Mouse (Mus musculus) hindbrain, embryonic 10.5 days (tissue): ENCODE results near the gene Marveld1. TPM values are rescaled to one million over a fixed set of nuclear protein-coding genes. Genes with fewer than 3 reads are reported as not detected.

ENCODE experiments used
- DNase-seq: peaks from one replicate; pipeline ENCODE4 v3.0.0-alpha.2; 2017; ENCODE audit warnings: low spot score
- H3K27ac ChIP-seq: fragments of 300-500 bp; sonication (generic); 2 replicates; pipeline ENCODE4 v1.5.1; 2016; ENCODE audit warnings: mild to moderate bottlenecking, moderate library complexity
- H3K27me3 ChIP-seq: fragments of 300-500 bp; sonication (generic); 2 replicates; pipeline ENCODE4 v1.6.1; 2016; ENCODE audit warnings: mild to moderate bottlenecking; ENCODE audit not compliant: poor library complexity, insufficient read depth, severe bottlenecking
- H3K36me3 ChIP-seq: fragments of 300-500 bp; sonication (generic); 2 replicates; pipeline ENCODE4 v1.6.1; 2016; ENCODE audit warnings: mild to moderate bottlenecking, moderate library complexity
- H3K4me1 ChIP-seq: fragments of 300-500 bp; sonication (generic); replicated peaks from 2 replicates; pipeline ENCODE4 v1.6.1; 2016; ENCODE audit warnings: mild to moderate bottlenecking
- H3K4me3 ChIP-seq: fragments of 300-500 bp; sonication (generic); 2 replicates; pipeline ENCODE4 v1.5.1; 2016; ENCODE audit warnings: mild to moderate bottlenecking, moderate library complexity
- H3K9me3 ChIP-seq: fragments of 300-500 bp; sonication (generic); 2 replicates; pipeline ENCODE4 v1.6.1; 2016; ENCODE audit warnings: mild to moderate bottlenecking, moderate library complexity
- WGBS: fragments of 180-500 bp; shearing (Covaris S2); methylation state at CpG from one replicate; pipeline ENCODE4 v1.1.7; 2016; 5-methylcytosine and 5-hydroxymethylcytosine counted together
- polyA plus RNA-seq: library from polyadenylated mRNA; unstranded; fragments of >200 nt; fragmentation: Nextera tagmentation; extraction: Ambion mirVana; gene quantifications from 2 replicates; pipeline ENCODE4 v1.2.1, GENCODE M21; 2016

The Marveld1 gene
- polyA plus RNA-seq, 1 experiment from 2014 or later = 3.6 TPM

DNA sequence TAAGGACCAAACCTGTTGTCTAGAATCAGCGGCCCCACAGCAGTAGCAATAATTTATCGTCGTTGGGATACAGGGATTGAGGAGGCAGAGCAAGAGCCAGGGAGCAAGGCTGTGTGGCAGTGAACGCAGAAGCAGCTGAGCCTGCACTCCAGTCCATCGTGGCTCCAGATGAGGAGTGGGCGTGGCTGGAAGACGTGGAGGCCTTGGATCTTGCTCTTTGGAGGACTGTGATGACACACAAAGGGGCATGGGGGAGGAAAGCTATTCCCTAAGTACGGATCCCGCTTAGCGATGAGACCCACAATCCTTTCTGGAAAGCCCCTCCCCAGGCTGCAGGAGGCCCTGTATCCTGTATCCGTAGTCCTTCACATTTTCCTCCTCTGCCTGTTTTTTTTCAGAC, 50.8 kb downstream of the Marveld1 start:
- H3K4me3 ChIP-seq = no peak overlapping the region
- WGBS = 51% methylated on average over 11 of the region's 11 CpGs
- no peak for DNase-seq

More for the DNA sequence above, 50.8 kb downstream of the Marveld1 start:
- peaks cover 55% of the 10 kb centered on the region for H3K27me3 ChIP-seq
- no peaks in the 10 kb centered on the region for H3K9me3 ChIP-seq
- no peak overlapping the region for H3K27ac ChIP-seq
- H3K4me1 ChIP-seq = peaks cover 32% of the 10 kb centered on the region
- no peaks in the 10 kb centered on the region for H3K36me3 ChIP-seq

Other genes starting within 250 kb of the Marveld1 start
- gene Pgam1, start 235.5 kb upstream of the Marveld1 start, polyA plus RNA-seq = 900 and 1,138 TPM in 2 replicates
- 75.5 and 92.1 TPM in 2 replicates for gene Exosc1, start 214.0 kb upstream of the Marveld1 start, polyA plus RNA-seq
- 87.1 and 92.5 TPM in 2 replicates for gene Zdhhc16, start 213.9 kb upstream of the Marveld1 start, polyA plus RNA-seq
- 32.2 and 39.5 TPM in 2 replicates for gene Mms19, start 166.2 kb upstream of the Marveld1 start, polyA plus RNA-seq
- 11.5 and 16.9 TPM in 2 replicates for gene Ubtd1, start 165.6 kb upstream of the Marveld1 start, polyA plus RNA-seq
- gene Ankrd2, start 111.4 kb upstream of the Marveld1 start, polyA plus RNA-seq = 0.39 TPM in 1 of 2 replicates, not detected in the other
- gene Hoga1, start 101.8 kb upstream of the Marveld1 start, polyA plus RNA-seq = 1.3 and 1.9 TPM in 2 replicates
- not detected in 2 replicates for gene 4933411K16Rik, start 95.2 kb upstream of the Marveld1 start, polyA plus RNA-seq
- gene Morn4, start 61.0 kb upstream of the Marveld1 start, polyA plus RNA-seq = 52.6 and 73.6 TPM in 2 replicates
- 28.2 TPM in 2 replicates for gene Pi4k2a, start 56.9 kb upstream of the Marveld1 start, polyA plus RNA-seq
- 17.5 and 19.0 TPM in 2 replicates for gene Avpi1, start 18.3 kb upstream of the Marveld1 start, polyA plus RNA-seq
- 35.3 and 40.2 TPM in 2 replicates for gene Zfyve27, start 16.6 kb downstream of the Marveld1 start, polyA plus RNA-seq
- 0.26 and 0.46 TPM in 2 replicates for gene Sfrp5, start 54.9 kb downstream of the Marveld1 start, polyA plus RNA-seq
- 1.7 and 4.2 TPM in 2 replicates for gene Golga7b, start 100.2 kb downstream of the Marveld1 start, polyA plus RNA-seq